Mouse (Mus musculus): ENCODE data around the gene Auts2.

GRCm38 (mm10) chr5:132436901-132437300 is 106.2 kb downstream of the Auts2 start:
- no peak for TF ChIP-seq CTCF (IDR thresholded peaks at IDR 0.05; ENCODE audit: low read depth)
- TF ChIP-seq EP300 (IDR thresholded peaks at IDR 0.05; ENCODE audit: low read depth) = no peak
